Mouse (Mus musculus) erythroblast, adult 5-6 weeks (primary cell): ENCODE data around the gene Hnrnpa2b1. TPM values are rescaled to one million over a fixed set of nuclear protein-coding genes. Genes with fewer than 3 reads are reported as not detected.

ENCODE experiments used
- ATAC-seq: replicated peaks from 2 replicates; pipeline ENCODE4 v1.8.0; 2016; ENCODE audit warnings: moderate number of reproducible peaks, mild to moderate bottlenecking, moderate TSS enrichment, inconsistent platforms; ENCODE audit not compliant: poor library complexity, low FRiP score, severe bottlenecking
- total RNA-seq, 2 experiments: library from RNA; stranded (forward) in 1 of 2; stranded (reverse) in 1 of 2; fragments of 150-400 nt in 1 of 2; fragments of 200-764, 138-1000 nt in 1 of 2; gene quantifications; 2 replicates each; pipeline versions ENCODE4 v1.2.3 to v1.2.4; 2015 to 2017; ENCODE audit warnings: low replicate concordance in 2 of 2

The Hnrnpa2b1 gene
- total RNA-seq, 2 experiments from 2014 or later, result 397 to 435 TPM

GRCm38 (mm10) chr6:51423466-51424122, 46.1 kb downstream of the Hnrnpa2b1 start:
- no peak for ATAC-seq

- no peak for ATAC-seq
Observed at GRCm38 (mm10) chr6:51417306-51417936, 52.3 kb downstream of the Hnrnpa2b1 start.

GRCm38 (mm10) chr6:51416433-51416832, 53.3 kb downstream of the Hnrnpa2b1 start:
- no peak for ATAC-seq

Other genes with a start within 250 kb of the Hnrnpa2b1 start
- 0.42 TPM in 1 of 2 replicates, not detected in the other for gene Nfe2l3, start 37.2 kb downstream of the Hnrnpa2b1 start, total RNA-seq (2015; ENCODE audit: low replicate concordance)
- gene Nfe2l3, start 37.2 kb downstream of the Hnrnpa2b1 start, total RNA-seq (2017; ENCODE audit: low replicate concordance), result not detected in 2 replicates
- gene Cbx3, start 466 bp upstream of the Hnrnpa2b1 start, total RNA-seq (2015; ENCODE audit: low replicate concordance), result 84.6 and 122 TPM in 2 replicates
- 119 and 148 TPM in 2 replicates for gene Cbx3, start 466 bp upstream of the Hnrnpa2b1 start, total RNA-seq (2017; ENCODE audit: low replicate concordance)
- gene Snx10, start 54.0 kb upstream of the Hnrnpa2b1 start, total RNA-seq (2015; ENCODE audit: low replicate concordance), result 17.8 and 21.7 TPM in 2 replicates
- 14.5 and 15.3 TPM in 2 replicates for gene Snx10, start 54.0 kb upstream of the Hnrnpa2b1 start, total RNA-seq (2017; ENCODE audit: low replicate concordance)